Mouse (Mus musculus): ENCODE measurements around the gene Lrrc17.
"Not testable (repeated sequence)": the region's sequence is repeated elsewhere in the genome, so short reads cannot be mapped to it uniquely, and the experiment has no call there.

GRCm38 (mm10) chr5:21599536-21599935, 56.2 kb downstream of the Lrrc17 start:
- TF ChIP-seq CTCF, EP300 (IDR thresholded peaks at IDR 0.05; ENCODE audit: low read depth): not testable (repeated sequence)
